Mouse (Mus musculus) megakaryocyte, embryonic 14.5 days (primary cell): ENCODE data around the gene Slc25a39.

Experiments
- FLI1 ChIP-seq: IDR thresholded peaks from 2 replicates; pipeline ENCODE4 v1.6.1; 2012; ENCODE audit warnings: low read length, inconsistent platforms, mixed read lengths
- GATA1 ChIP-seq: IDR thresholded peaks from 3 replicates; pipeline ENCODE4 v1.6.1; 2012; ENCODE audit warnings: mixed read lengths, low read length, inconsistent platforms, borderline replicate concordance

DNA sequence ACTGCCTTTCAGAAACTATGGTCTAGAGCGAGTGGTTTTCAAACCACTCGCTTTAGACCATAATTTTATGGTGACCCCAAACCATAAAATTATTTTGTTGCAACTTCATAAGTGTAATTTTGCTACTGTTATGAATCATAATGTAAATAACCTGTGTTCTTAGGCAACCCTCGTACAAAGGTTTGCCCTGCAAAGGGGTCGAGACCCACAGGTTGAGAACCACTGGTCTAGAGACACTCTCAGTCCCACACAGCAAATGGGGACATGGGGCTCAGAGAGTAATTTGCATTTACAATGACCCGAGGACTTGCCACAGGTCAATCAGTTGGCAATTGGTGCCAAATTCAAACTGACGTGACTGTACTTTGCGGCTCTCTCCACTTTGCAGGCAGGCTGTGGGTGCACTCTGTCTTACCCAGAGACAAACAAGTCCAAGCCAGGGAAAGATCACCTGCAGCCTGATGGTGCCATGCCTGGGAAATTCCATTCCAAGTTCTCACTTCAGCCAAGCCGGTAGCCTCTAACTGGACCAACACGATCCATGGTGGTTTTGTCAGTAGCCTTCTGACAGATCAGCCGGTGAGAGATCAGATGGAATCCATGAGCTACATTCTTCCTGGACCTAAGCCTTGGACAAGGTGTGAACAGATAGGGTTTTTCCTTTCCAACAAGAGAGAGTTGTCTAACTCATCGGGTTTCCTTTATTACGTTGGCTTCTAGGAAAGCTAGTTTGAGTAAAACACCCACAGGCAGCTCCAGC is 35.6 kb downstream of the Slc25a39 start:
- TF ChIP-seq GATA1 (no peak), FLI1 (no peak)
